Mouse (Mus musculus) embryonic facial prominence, embryonic 11.5 days (tissue): ENCODE measurements around the gene Gm13212. TPM values are rescaled to one million over a fixed set of nuclear protein-coding genes. Genes with fewer than 3 reads are reported as not detected.
"Not testable (repeated sequence)": the region's sequence is repeated elsewhere in the genome, so short reads cannot be mapped to it uniquely, and the experiment has no call there.

Experiments used
- ATAC-seq: fragments of 200-750 bp; cut with Nextera tagmentation; replicated peaks from 2 replicates; pipeline ENCODE4 v1.8.0; 2017; ENCODE audit warnings: low read depth; ENCODE audit not compliant: insufficient number of reproducible peaks, low FRiP score, low TSS enrichment
- DNase-seq: peaks from one replicate; pipeline ENCODE4 v3.0.0-alpha.2; 2015; ENCODE audit warnings: low spot score
- H3K27ac ChIP-seq: fragments of 300-500 bp; sonication (generic); replicated peaks from 2 replicates; pipeline ENCODE4 v1.5.1; 2014; ENCODE audit warnings: mild to moderate bottlenecking, low read depth, low read length, control low read depth
- H3K27me3 ChIP-seq: fragments of 300-500 bp; sonication (generic); 2 replicates; pipeline ENCODE4 v1.6.1; 2014; ENCODE audit warnings: mild to moderate bottlenecking, low read length, moderate library complexity, mixed read lengths; ENCODE audit not compliant: control insufficient read depth, insufficient read depth
- H3K36me3 ChIP-seq: fragments of 300-500 bp; sonication (generic); replicated peaks from 2 replicates; pipeline ENCODE4 v1.6.1; 2014; ENCODE audit warnings: low read depth, mild to moderate bottlenecking, low read length, moderate library complexity, mixed read lengths; ENCODE audit not compliant: control insufficient read depth, insufficient read depth
- H3K4me1 ChIP-seq: fragments of 300-500 bp; sonication (generic); 2 replicates; pipeline ENCODE4 v1.6.1; 2014; ENCODE audit warnings: low read length, mixed read lengths; ENCODE audit not compliant: control insufficient read depth, insufficient read depth
- H3K4me2 ChIP-seq: fragments of 300-500 bp; sonication (generic); 2 replicates; pipeline ENCODE4 v1.6.1; 2014; ENCODE audit warnings: low read depth, mild to moderate bottlenecking, control low read depth, low read length, moderate library complexity
- H3K4me3 ChIP-seq: fragments of 300-500 bp; sonication (generic); 2 replicates; pipeline ENCODE4 v1.5.1; 2014; ENCODE audit warnings: low read depth, low read length, control low read depth
- H3K9ac ChIP-seq: fragments of 300-500 bp; sonication (generic); replicated peaks from 2 replicates; pipeline ENCODE4 v1.6.1; 2014; ENCODE audit warnings: mild to moderate bottlenecking, control low read depth, low read length
- H3K9me3 ChIP-seq: fragments of 300-500 bp; sonication (generic); replicated peaks from 2 replicates; pipeline ENCODE4 v1.6.1; 2016; ENCODE audit warnings: mild to moderate bottlenecking, low read length, inconsistent platforms, mixed read lengths; ENCODE audit not compliant: control insufficient read depth
- WGBS: fragments of 180-500 bp; shearing (Covaris S2); extraction: QIAGEN DNeasy Blood & Tissue Kit; methylation state at CpG from one replicate; pipeline ENCODE4 v1.1.7; 2014; 5-methylcytosine and 5-hydroxymethylcytosine counted together
- polyA plus RNA-seq: library from polyadenylated mRNA; unstranded; fragments of >200 nt; fragmentation: Nextera tagmentation; extraction: Ambion mirVana; gene quantifications from 2 replicates; pipeline ENCODE4 v1.2.1, GENCODE M21; 2014

Gm13212 gene
- polyA plus RNA-seq, result 1.8 and 2.3 TPM in 2 replicates

- WGBS, result 17% methylated on average over 11 of the region's 11 CpGs
- not testable (repeated sequence) for H3K9ac ChIP-seq, H3K4me2 ChIP-seq, ATAC-seq, H3K4me3 ChIP-seq, H3K9me3 ChIP-seq, H3K36me3 ChIP-seq, H3K27ac ChIP-seq, H3K27me3 ChIP-seq, H3K4me1 ChIP-seq
- peak; percentile 29 for DNase-seq
These were observed at the start of gene Gm13212 for GRCm38 (mm10) chr4:145585078-145585477. Gm13212 (plus strand) TSS chr4:145585166.

DNA sequence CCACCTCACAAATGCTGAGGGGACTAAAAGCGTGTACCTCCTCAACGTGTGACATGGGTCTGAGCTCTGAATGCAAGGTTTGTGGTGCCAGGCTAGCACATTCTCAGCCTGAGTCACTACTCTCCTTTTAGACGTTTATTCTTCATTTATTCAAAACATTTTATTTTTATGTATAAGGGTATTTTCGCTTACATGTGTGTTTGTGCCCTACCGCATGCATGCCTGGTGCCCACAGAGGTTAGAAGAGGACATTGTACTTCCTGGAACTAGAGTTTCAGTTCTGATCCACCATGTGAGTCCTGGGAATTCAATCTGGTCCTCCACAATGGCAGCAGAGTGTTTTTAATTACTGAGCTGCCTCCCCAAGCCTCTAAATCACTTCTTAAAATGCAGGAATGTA lies 41.1 kb upstream of the Gm13212 start:
- H3K36me3 ChIP-seq, H3K27me3 ChIP-seq, DNase-seq, H3K27ac ChIP-seq, H3K4me2 ChIP-seq, H3K4me3 ChIP-seq, H3K9ac ChIP-seq, H3K4me1 ChIP-seq, ATAC-seq, H3K9me3 ChIP-seq: not testable (repeated sequence)
- 79% methylated on average over 5 of the region's 5 CpGs for WGBS

- not testable (repeated sequence) for H3K4me3 ChIP-seq, ATAC-seq, H3K4me2 ChIP-seq, H3K9me3 ChIP-seq, H3K36me3 ChIP-seq, H3K4me1 ChIP-seq, H3K27ac ChIP-seq, H3K9ac ChIP-seq, DNase-seq, H3K27me3 ChIP-seq
- 29% methylated on average over 2 of the region's 2 CpGs for WGBS
These were observed 39.9 kb upstream of the Gm13212 start for GRCm38 (mm10) chr4:145545106-145545505.

- H3K9me3 ChIP-seq, DNase-seq, H3K27me3 ChIP-seq, ATAC-seq, H3K36me3 ChIP-seq, H3K27ac ChIP-seq, H3K9ac ChIP-seq, H3K4me3 ChIP-seq, H3K4me1 ChIP-seq, H3K4me2 ChIP-seq: not testable (repeated sequence)
- 77% methylated on average over 6 of the region's 6 CpGs for WGBS
These were observed 39.1 kb upstream of the Gm13212 start for GRCm38 (mm10) chr4:145545734-145546349.

DNA sequence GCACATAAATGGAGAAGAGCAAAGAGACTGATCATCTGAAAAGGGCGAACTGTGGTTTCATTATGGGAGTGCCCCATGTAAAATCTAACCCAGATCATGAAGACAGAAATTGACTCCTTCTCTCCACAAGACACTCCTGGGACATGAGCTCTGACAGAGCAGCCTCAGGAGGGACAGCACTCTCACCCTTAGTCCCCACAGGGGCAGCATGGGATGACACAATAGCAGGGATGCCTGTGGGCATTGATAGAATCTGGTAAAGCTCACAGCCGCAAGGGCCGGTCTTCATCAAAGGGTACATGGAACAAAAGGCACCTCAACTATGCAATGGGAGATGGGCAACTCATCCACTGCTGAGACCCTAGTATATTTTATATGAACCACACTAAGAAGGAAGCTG lies 38.5 kb upstream of the Gm13212 start:
- not testable (repeated sequence) for H3K9ac ChIP-seq, H3K27ac ChIP-seq, DNase-seq, H3K9me3 ChIP-seq, H3K4me2 ChIP-seq, ATAC-seq, H3K36me3 ChIP-seq, H3K4me1 ChIP-seq, H3K27me3 ChIP-seq, H3K4me3 ChIP-seq
- WGBS, result 87% methylated on average over 3 of the region's 3 CpGs

DNA sequence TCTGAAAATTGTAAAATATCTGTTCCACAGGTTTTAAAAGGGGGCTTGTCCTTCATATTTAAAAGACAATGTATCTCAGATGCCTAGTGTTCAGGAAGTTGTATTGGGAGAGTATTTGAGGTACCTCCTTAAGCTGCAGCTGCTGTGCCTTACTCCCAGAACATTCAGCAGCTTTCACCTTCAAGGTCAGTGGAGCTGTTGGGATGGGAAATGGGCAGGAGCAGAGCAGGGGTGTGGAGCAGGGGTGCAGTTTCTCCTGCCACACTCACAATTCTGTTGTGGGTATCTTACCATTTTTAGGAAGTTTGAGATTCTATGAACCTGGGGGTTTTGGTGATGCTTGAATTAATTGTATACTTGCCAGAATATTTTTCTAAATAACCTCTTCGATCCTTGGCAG lies 28.3 kb upstream of the Gm13212 start:
- no peaks in the 10 kb centered on the region for H3K27me3 ChIP-seq
- WGBS, result 77% methylated on average over 1 of the region's 1 CpGs
- H3K4me1 ChIP-seq, result no peaks in the 10 kb centered on the region
- no peak overlapping the region for H3K27ac ChIP-seq
- ATAC-seq (no peak), DNase-seq (no peak)
- no peaks in the 10 kb centered on the region for H3K36me3 ChIP-seq
- H3K9me3 ChIP-seq, result peaks cover 11% of the 10 kb centered on the region; the same call in 1 of the 2 replicates
- no peak overlapping the region for H3K4me2 ChIP-seq
- no peak overlapping the region for H3K9ac ChIP-seq
- no peak overlapping the region for H3K4me3 ChIP-seq

DNA sequence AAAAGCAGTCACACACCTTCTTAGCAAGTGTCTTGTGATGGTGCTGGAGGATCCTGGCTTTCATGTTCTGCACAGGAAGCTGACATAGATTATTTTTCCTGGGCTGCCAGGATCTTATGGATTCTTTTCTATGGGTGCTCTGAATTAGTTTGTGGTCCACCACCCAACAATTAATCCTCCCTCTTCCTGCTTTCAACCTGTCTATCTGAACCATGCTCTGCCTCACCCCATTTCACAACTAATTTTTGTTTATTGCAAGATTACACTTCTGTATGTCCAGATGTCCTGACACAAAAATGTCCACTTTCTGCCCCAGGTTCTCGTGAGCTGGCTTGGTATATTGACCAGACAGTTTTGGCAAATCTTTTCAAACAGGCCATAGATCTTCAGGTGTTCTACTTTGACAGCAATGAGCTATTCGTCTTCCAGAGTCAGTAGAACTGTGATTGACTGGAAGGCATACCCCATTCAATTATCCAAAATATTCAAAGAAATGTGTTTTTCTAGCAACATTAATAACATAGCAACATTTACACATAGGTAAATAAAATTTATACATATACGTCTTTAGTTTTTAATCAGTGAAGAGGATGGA lies 25.4 kb upstream of the Gm13212 start:
- Histone ChIP-seq H3K9me3 (peaks cover 11% of the 10 kb centered on the region), H3K27me3 (no peaks in the 10 kb centered on the region), H3K4me1 (no peaks in the 10 kb centered on the region), H3K36me3 (no peaks in the 10 kb centered on the region), H3K9ac (no peak overlapping the region), H3K4me3 (no peak overlapping the region), H3K4me2 (no peak overlapping the region), H3K27ac (no peak overlapping the region)
- DNase-seq, result no peak
- 46% methylated on average over 3 of the region's 3 CpGs for WGBS
- 0 out of 2 replicates have a peak, but pooled peaks have one; percentile 18 for ATAC-seq

GRCm38 (mm10) chr4:145564111-145564821 lies 20.7 kb upstream of the Gm13212 start:
- WGBS, result 61% methylated on average over 3 of the region's 3 CpGs
- H3K4me3 ChIP-seq, result no peak overlapping the region
- no peak overlapping the region for H3K4me2 ChIP-seq
- DNase-seq (no peak), ATAC-seq (no peak)
- H3K9ac ChIP-seq, result no peak overlapping the region
- H3K9me3 ChIP-seq, result peaks cover 4% of the 10 kb centered on the region
- H3K27me3 ChIP-seq, result no peaks in the 10 kb centered on the region
- no peaks in the 10 kb centered on the region for H3K36me3 ChIP-seq
- no peak overlapping the region for H3K27ac ChIP-seq
- H3K4me1 ChIP-seq, result no peaks in the 10 kb centered on the region
